Comparison of ENCODE assay signal across 8 mouse cellular contexts in the genomic region with DNA sequence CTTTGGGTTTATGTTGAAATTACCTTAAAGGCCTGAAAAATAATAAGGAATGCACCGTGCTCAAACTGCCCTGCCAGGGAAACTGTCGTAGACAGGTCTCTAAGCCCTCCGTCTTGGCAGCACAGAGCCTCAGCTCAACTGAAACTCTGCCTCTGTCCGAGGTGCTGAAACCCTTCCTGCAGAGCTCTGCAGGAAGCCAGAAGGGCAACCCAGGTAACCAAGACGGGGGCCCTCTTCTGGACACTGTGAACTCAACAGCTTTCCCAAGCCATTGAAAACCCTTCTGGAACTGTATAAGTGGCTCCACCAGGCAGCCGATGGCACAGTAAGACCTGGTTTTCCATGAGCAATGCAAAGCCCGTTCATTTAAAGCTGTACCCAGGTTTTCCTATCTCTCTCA. TPM values are rescaled to one million over a fixed set of nuclear protein-coding genes. Genes with fewer than 3 reads are reported as not detected.
DNase-seq lines count a peak whose midpoint lies in the region; ATAC-seq lines count a peak whose summit lies in the region.

No protein-coding gene starts in this region.

- ATAC-seq in activated CD4-positive, CD25-positive, alpha-beta regulatory T cell, adult 4 months = peak; percentile 82

- peak; percentile 66 for DNase-seq in ovary, adult 18-20 months (ENCODE audit: low spot score)
- DNase-seq in ovary, postnatal 10 days (ENCODE audit: low spot score) = no peak
- DNase-seq in forelimb bud, embryonic 11.5 days (ENCODE audit: low read depth, low spot score) = peak; percentile 93
- DNase-seq in kidney, adult 9 months = peak; percentile 81
- DNase-seq in lung, postnatal 36 days = peak; percentile 87
- peak; percentile 54 to 89 for DNase-seq in thymus, postnatal 10 days (ENCODE audit: low spot score in 2 of 2)
- DNase-seq in right cerebral cortex, postnatal 10 days (ENCODE audit: low spot score in 2 of 2) = no peak

RNA-seq across cellular contexts. Expression of a gene that starts 6.1 kb away (rescaled TPM):
- under 1 TPM; 0.16 to 0.24 TPM for polyA plus RNA-seq in activated CD4-positive, CD25-positive, alpha-beta regulatory T cell, adult 4 months (2017; shearing (Covaris generic))

RNA-seq across cellular contexts. Expression of a gene that starts 7.1 kb away (rescaled TPM):
- polyA plus RNA-seq in activated CD4-positive, CD25-positive, alpha-beta regulatory T cell, adult 4 months (2017; shearing (Covaris generic)) = under 1 TPM in 1 of 2 experiments, not detected in 1; 0.42 TPM

RNA-seq across cellular contexts. Expression of a gene that starts 34.5 kb away (rescaled TPM):
- polyA plus RNA-seq in activated CD4-positive, CD25-positive, alpha-beta regulatory T cell, adult 4 months (2017; shearing (Covaris generic)) = 1 to 10 TPM; 2.2 to 2.9 TPM

RNA-seq across cellular contexts. Expression of a gene that starts 36.0 kb away (rescaled TPM):
- 10 to 100 TPM; 15.3 to 21.6 TPM for polyA plus RNA-seq in activated CD4-positive, CD25-positive, alpha-beta regulatory T cell, adult 4 months (2017; shearing (Covaris generic))

RNA-seq across cellular contexts. Expression of a gene that starts 55.7 kb away (rescaled TPM):
- under 1 TPM in 1 of 2 experiments, not detected in 1; 0.85 TPM for polyA plus RNA-seq in activated CD4-positive, CD25-positive, alpha-beta regulatory T cell, adult 4 months (2017; shearing (Covaris generic))

Comparison
In these comparisons a context has a peak if more than half of its experiments do, and no peak if none do; other contexts are left out.
1. DNase-seq: peak in ovary, adult 18-20 months (single experiment), forelimb bud, embryonic 11.5 days (single experiment), kidney, adult 9 months (single experiment), lung, postnatal 36 days (single experiment) and thymus, postnatal 10 days (2 of 2); none in ovary, postnatal 10 days (single experiment) and right cerebral cortex, postnatal 10 days (0 of 2).